Mouse (Mus musculus): ENCODE measurements around the gene Tspan5.
A peak's percentile ranks its signal among the peaks of the same experiment; 100 is the strongest.

The Tspan5 gene

DNA sequence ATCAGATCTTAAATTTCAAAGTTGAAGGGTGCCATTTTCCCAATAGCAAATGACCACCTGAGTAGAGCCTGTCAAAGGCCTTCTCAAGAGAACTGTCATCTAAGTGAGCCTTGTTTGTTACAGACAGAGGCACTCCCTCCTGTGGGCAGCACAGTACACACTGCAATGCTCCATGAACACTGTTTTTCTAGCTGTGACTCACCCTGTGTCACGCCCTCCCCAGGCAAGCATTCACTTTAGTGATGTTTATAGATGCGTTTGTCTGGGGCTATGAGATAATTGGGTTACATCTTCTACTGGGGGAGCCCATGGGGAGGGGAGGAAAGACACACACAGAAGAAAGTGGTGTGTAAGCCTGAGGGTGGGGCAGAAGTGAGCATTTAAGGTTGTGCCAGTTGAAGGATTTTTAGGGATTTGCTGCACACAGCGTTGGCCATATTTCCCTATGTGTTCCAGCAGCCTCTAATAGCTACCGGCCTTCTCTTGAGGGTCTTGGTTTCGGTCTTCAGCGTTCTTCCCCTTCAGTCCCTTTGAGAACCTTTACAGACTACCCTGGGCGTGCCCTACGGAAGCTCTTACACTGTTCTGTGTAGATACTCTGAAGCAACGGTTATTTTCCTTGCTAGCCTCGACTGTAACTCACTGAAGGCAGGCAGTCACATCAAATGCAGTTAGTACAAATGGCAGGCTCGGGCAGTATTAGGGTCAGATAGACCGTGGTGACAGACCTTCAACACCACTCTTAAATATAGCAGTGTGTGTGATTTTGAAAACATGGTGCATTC is 29.7 kb downstream of the Tspan5 start:
- no peak for DNase-seq (ENCODE audit: low spot score in 2 of 2)

DNA sequence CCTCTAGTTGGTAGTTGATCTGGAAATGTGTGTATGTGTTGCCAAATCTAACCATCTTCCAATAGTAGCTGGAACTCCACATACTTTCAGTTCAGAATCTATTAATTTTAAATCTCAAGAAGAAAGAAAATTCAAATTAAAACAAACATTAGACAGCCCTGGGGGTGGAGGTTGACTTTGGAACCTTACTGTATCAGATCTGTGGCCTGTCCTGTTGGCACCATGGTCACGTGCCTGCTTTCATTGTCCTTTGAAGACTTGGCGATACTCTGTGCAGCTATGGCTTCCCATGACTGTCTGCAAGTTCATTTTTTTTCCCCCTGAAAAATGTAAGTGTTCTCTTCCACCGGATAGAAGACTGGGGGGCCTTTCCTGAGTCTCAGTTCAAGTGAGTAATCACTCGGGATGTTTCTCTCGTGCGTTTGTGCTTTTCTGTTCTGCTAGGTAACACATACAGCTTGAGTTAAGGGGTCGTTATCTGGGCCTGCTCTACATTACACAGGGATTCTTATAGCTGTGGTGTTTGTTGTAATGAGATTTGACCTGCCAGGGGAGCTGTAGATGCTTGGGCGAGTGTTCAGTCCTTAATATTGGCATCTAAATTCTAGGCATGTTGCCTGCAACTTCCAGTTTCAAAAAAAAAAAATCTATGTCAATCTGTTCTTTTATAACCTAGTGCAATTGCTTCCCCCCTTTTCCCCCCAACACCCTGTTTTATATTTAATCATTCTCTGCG is 32.0 kb downstream of the Tspan5 start:
- no peak for DNase-seq (ENCODE audit: low spot score in 2 of 2)

DNA sequence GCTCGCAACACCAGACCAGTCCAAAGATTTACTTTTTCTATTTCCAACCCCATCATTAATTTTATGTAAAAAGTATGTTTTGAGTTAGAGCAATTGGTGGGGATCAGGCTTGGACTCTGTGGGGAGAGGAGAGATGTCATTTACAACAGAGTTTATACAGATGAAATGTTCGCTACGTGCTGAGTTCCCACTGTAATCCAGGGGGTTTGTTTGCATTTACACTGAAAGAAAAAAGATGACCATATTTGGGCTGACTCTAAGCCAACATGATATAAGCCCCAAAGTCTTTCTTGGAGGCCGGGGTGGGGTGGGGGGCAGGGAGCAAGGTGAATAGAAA is 32.6 kb downstream of the Tspan5 start:
- no peak for DNase-seq (ENCODE audit: low spot score in 2 of 2)

DNA sequence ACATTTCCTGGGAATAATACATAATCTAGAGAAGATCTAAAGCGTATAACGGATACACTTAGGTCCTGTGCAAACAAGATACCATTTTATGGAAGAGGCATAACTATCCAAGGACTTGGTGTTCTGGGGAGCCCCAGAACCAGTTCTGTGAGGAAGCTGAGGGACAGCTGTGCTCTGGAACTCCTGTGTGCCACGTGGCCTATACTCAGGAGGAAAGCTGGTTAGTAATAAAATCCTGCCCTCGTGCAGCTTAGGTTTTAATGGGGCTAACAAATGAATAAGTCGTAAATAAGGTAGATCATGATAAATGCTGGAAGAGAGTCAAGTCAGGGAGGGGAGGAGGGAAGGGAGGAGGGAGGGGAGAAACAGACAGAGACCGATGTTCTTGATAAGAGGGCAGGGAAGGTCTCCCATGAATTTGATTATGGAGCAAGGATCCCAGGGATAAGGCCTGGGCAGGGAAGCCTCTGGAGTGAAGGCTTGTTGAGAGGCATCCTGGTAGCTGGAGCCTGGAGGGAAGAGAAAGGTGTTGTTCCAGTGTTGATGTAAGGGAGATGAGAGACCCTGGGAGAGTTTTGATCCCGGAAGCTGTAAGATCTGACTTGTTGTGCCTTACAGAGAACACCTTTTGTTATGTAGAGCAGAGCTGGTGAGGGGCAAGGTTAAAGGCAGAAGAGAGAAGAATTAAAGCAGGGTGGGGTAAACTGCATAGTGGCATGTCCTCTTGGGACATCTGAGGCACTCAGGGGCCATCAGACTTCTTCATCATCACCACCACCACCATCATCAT is 34.1 kb downstream of the Tspan5 start:
- DNase-seq (ENCODE audit: low spot score in 2 of 2): no peak

DNA sequence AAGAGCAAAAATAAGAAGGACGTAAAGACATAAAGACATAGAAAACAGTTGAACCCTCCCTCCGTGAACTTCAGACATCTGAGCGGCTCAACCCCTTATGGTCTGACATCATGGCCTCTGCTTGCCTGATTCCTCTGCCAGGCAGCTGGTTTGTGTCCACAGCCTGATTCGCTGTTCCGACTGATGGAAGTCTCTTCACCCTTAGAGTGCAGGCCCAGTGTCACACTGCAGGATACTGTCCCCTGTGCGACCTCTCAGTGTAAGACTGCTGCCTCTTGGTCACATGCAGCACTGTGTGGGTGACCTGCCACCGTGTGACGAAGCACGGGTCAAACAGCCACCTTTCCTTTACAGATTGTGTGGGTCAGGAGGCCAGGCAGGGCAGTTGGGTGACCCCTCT is 39.5 kb downstream of the Tspan5 start:
- DNase-seq (ENCODE audit: low spot score in 2 of 2): no peak

DNA sequence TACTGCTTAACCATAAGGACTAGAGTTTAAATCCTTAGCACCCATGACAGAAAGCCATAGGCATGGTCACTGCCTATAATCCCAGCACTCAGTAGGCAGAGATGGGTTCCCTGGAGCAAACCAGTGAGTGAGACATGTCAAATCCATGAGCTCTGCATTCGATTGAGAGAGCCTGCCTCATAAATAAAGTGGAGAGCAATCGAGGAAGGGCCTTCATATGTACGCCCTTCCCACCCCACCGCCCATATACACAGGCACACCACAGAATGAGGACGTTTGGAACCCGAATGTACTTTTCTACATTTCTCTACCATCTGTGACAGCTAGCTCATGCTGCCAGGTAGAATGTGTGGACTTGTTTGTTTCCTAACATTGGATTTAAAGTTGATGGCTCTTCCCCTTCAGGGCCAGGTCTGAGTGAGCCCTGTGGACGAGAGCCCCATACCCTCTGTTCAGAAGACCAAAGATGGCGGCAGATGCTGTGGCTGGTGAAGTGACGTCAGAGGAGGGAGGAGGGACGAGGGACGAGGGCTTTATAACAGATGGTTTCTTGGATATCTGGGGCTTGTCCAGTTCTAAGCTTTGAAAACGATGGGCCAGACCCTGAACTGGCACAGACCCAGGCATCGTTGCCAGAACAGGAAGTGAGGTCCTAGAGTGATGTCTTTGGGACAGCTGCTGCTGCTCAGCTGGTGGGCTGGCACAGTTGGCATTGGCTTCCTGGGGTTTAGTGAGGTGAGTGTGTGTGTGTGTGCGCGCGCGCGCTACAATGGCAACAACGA is 42.1 kb downstream of the Tspan5 start:
- DNase-seq (ENCODE audit: low spot score in 2 of 2): no peak

DNA sequence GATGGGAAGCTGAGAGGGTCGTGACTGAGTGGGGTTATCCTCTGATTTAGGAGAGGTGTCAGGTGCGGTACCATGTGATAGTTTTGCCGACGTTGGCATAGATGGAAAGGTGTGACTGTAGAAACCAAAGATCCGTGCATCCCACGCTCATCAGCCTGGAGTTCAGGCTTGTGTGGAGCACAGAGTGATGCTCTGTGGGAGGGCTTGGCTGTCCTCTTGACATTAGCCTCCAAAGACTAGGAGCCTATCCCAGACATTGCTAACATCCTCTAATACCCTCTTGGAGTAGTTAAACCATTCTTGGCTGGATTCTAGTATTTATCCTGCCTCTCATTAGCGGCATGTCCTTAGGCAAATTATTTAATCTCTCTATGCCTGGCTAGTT is 42.6 kb downstream of the Tspan5 start:
- no peak for DNase-seq (ENCODE audit: low spot score in 2 of 2)

DNA sequence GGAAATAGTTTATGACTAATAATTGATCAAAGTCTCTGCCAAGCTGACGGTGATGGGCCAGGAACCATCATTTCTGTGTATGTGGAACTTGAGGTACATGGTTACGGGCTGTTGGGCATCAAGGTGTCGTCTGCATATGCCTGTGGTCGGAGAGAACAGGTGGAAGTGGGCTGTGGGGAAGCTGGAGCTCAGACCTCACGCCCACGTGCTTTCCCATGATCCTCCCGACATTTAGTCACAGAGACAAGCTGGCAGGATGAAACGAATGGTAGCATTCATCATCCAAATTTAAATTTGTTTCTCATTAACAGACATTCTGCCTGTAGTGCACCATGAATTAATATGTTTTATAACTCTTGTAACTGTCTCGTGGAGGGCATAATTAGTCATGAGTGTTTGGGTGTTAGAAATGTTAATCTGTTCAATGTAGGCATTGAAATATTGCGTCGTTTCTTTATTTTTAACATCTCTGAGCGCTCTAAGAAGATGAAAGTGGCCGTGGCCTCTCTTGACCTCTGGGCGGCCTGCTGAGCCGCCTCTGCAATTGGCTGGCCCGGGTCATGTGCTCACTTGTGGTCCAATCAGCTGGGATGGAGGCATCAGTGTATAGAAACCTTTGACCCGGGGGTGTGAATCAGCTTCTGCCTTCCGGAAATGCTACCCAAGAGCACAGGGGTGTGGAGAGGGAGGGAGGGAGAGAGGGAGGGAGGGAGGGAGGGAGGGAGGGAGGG is 45.9 kb downstream of the Tspan5 start:
- no peak for DNase-seq (ENCODE audit: low spot score in 2 of 2)

DNA sequence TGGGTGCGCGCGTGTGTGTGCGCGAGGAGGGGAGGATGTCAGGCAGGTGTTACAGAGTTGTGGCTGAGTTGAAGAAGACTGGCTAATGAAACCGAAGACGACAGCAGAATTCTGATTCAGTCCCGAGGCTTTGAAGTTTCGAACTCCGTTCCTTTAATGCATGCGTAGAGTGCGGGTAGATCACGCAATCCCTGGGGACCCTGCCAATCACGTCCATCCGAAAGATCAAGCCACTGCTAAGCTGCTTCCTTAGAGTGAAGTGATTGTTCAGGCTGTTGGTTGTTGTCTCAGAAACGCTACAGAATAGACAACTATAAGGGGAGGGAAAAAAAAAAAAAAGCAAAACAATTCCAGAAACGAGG is 46.5 kb downstream of the Tspan5 start:
- DNase-seq (ENCODE audit: low spot score in 2 of 2): no peak

DNA sequence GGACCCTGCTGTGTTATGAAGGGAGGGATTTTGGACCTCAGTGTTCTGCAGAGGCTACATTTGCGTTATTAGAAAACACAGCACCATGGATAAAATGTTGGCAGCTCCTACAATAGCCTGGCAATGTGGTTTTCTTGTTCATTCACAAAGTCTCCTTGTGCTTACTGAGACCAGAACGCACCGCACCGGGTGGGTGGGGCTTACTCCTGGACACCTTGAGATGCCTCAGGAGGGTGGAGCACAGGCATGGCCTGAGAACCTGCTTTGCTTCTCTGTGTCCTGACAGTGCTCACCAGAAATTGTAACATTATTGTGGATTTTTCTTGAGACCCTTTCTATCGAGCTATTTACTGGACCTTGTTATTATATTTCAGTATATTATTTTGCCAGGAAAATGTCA is 47.3 kb downstream of the Tspan5 start:
- no peak for DNase-seq (ENCODE audit: low spot score in 2 of 2)

DNA sequence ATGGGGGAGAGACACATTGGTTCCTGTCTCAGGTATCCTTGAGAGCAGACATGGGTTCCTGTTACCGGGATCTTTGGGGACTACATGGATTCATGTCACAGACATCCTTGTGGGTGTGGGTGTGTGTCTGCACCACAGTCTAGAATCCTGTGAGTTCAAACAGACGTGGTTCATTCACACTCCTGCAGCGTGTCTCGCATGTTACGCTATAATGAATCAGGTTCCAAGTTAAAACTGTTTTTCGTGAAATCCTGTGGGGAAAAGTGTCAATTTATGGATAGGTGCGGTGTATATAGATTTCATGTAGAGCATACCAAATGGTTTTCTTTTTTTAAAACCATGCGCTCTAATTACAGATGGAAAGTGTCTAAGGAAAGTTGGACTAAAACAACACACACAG is 52.5 kb downstream of the Tspan5 start:
- no peak for DNase-seq (ENCODE audit: low spot score in 2 of 2)

DNA sequence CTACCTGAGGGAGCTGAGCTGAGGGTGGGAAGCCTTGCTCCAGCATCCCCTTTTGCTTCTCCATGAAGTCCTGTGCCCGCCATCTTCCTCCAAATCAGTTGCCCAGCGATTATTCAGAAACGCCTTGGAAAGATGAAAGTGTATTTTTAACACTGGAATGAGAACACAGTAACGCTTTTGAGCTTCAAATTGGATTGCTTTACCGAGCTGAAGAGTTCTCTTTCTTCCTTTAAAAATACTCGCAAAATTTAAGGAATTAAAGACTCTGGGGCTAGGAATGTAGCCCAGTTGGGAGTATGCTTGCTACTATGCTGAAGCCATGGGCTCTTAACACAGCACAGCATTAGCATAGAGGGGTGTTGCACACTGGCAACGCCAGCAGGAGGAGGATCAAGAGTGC is 54.0 kb downstream of the Tspan5 start:
- no peak for DNase-seq (ENCODE audit: low spot score in 2 of 2)

DNA sequence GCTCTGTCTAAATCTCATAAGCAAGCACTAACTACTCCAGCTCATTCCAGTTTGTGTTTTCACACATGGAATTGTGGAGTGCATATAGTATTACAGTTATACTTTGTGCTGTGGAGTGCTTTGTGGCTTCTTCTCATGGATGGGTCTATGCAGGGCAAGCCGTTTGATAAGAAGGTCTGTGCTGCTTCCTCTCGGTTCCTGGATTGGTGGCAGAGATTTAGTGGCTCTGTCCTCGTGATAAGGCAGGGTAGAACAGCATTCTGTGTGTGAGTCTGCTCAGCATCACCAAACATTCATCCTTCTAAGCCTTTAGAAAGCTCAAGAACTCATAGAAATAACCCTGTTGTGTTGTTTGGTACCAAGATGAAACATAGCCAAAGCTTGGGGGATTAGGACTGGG is 54.6 kb downstream of the Tspan5 start:
- DNase-seq (ENCODE audit: low spot score in 2 of 2): no peak

DNA sequence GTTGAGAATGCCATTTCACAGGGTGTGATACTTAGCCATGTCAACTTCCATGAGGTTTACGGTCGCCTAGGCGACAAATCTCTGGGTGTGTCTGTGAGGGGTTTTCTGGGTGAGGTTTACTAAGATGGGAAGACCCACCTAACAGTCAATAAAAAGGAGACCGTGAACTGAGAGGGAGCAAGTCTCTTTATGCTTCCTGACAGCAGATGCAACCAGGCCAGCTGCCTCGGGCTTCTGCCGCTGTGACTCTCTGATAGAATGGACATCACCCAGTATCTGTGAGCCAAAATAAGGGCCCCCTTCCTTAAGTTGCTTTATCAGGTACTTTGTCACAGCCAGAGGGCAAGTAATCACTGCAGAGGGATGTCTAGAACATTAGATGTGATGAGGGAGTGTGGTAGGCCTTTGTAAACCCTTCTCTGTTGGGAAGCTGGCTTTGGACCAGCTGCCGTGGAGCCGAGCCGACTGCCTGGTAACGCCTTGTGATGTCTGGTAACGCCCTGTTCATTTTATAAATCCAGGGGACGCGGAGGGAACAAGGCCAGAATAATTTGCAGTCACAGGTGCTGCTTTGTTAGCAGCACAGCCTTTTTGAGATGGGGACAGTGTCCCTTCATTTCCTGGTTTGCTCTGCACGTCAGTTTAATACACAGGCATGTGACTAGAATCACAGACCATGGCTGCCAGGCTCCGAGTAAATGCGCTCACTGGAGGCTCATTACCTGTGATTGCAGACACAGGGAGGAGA is 58.8 kb downstream of the Tspan5 start:
- peak in 1 of 2 experiments; percentile 34 for DNase-seq (ENCODE audit: low spot score in 2 of 2)

DNA sequence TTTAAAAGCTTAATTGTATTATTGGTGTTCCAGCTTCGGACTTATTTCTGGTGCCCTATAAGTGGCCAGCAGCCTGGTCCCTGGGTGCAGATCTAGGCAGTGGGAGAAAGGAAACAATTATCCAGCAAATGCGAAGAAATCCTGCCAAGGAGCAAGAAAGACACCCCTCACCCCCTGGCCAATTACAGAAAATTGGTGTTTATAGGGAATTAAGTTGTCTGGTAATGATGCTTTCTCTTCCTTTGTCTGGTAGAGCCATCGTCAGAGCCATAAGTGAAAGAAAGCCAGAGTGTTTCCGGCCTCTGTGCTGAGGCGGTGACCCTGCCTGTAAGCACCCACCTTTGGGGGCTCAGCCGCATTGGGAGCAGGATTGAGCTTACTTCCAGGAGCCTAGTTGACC is 59.7 kb downstream of the Tspan5 start:
- DNase-seq (ENCODE audit: low spot score in 2 of 2): no peak

DNA sequence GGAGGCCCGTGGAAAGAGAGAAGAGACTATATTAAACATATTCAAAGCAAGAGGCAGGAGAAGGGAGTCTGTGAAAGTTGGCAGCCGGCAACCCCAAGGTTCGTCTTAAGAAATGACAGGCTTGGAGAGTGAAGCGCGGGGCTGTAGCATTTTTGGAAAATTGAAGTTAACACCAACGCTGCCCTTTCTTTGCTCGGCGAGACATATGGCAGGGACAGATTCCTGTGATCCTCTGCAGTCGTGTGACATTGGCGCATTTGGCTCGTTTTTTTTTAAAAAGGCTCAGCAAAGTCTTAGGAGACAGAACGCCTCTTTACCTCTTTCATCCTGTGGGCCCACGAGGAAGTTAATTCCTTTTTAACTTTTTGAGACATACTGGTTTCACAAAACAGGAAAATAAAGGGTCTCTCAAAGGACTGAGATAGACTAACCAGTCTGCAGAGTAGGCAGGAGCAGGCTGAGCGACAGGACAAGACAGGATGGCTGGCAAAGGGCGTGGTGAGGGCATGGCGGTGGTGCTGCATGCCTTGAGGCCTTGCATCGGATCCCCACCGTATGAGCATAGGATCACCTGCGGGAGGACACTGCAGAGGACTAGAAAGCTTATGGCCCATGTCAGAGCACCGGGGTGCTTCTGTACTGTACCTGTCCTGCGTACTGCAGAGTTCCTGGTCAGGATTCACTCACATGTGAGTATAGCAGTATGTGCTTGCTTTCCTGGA is 60.9 kb downstream of the Tspan5 start:
- no peak for DNase-seq (ENCODE audit: low spot score in 2 of 2)

DNA sequence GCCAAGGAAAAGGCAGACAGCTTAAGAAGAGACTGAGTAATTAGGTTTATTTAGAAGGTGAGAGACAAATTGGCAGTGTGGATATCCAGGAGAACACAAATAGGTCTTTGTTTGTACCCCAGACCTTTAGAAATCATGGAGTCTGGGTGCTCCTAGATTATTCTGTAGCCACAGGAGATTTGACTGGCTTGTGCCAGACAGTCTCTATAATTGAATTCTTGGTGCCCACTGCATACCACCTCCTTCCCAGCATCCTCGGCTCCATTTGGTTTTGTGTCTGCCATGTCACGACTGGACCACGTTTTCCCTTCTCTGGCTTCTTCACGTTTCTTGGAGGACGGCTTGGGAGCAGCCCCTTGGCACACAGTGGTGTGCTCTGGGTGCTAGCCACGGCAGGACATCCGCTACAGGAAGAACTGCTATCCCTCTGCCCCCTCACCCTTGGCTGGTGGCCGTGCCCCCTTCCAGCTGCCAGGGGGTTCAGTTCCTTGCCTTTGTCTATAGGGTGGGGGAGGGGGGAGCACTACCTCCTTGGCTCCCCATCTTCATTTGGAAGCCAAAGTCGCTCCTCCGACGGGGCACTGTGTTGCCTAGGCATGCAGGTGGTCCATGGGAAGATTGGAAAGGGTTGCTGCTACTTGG is 61.6 kb downstream of the Tspan5 start:
- DNase-seq (ENCODE audit: low spot score in 2 of 2): no peak

DNA sequence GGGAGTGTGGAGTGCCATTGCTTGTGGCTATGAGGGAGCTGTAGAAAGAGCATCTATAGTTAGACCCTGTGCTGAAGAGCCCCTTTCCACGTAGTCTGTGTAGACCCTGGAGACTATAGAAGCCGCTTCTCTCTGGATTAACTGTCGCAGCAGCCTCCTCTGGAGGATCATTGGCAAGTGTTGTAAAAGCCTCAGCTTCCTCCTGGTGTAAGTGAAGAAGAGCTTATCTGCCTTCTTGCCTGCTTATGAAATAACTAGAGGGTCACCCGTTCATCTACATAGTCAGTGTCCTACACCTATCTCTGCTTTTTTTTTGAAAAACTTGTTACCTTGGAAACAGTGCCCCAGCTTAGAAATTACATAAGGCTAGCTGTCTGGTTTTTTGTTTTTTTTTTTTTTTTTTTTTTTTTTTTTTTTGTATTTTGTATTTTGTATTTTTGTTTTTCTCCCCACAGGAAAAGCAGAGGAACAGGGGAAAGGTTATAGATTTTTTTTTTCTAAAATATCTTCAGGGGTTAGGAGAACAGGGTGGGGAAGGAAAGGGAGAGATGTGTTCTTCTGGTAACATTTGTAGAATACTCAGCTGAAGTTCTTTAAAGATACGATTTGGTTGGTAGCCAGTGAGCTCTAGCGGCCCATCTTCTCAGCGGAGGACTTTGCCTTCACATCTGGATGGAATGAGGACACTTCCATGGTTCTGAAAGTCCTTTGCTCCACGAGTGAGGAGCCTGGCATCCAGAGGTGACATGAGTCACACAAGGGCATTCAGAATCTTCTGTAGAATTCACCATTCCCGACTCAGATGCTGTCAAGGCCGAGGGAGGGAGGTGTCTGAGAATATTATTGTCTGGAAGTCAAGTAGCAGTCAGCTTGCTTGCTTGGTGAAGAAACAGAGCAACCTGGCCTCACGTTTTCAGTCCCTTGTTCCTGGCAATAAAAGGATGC is 62.4 kb downstream of the Tspan5 start:
- no peak for DNase-seq (ENCODE audit: low spot score in 2 of 2)
